Mouse (Mus musculus): ENCODE measurements around the gene Serpina3b. TPM values are rescaled to one million over a fixed set of nuclear protein-coding genes. Genes with fewer than 3 reads are reported as not detected.

The Serpina3b gene
- polyA plus RNA-seq (2015; fragmentation: Illumina TruSeq; extraction: RNeasy Lipid Tissue Mini Kit (QIAGEN cat#74804); ENCODE audit: low read depth, low replicate concordance): not detected

DNA sequence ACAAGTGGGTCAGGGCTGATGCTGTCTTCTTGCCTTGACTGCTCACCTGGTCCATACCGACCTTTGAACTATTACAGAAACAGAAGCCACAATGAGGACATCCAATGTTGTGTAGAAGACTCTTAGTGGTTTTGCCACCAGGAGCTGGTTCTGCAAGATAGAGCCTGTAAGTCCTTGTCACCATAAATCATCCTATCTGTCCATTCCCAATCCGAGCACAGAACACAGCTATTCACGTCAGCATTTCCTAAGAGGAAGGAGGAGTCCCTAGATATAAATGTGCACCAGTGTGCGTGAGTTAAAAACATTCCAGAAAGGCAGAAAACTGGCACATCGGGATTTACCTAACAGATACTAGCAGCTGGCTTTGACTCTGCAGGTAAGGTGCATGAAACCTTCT is at the start of gene Serpina3b:
Gene Serpina3b, plus strand, starts transcription at position 301 of the 400 bp plus-strand sequence.

GRCm38 (mm10) chr12:104100768-104101167 is 27.0 kb upstream of the Serpina3b start, which contains the start of gene Serpina5:
TSS of gene Serpina5 (plus strand) at chr12:104101113.

DNA sequence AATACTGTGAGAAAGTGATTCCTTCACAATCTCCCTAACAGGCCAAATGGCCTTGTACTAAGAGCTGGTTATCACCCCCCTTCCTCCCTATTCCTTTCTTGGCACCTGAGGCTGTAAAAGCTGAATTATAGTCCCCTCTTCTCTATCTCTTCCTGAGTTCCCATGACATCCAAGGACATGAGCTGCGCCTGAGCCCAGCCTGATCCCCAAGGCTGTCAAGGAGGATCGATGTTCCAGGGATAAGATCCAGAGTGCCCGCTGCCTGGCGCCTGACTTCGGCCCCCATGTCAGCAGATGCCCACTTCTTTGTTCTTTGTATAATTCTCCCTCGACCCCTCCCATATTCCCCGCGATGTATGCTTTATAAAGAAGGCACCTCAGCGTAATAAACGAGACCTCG is 15.5 kb upstream of the Serpina3b start, which contains the start of gene Serpina3a:
Gene Serpina3a, plus strand, starts transcription at position 392 of the 400 bp plus-strand sequence.

DNA sequence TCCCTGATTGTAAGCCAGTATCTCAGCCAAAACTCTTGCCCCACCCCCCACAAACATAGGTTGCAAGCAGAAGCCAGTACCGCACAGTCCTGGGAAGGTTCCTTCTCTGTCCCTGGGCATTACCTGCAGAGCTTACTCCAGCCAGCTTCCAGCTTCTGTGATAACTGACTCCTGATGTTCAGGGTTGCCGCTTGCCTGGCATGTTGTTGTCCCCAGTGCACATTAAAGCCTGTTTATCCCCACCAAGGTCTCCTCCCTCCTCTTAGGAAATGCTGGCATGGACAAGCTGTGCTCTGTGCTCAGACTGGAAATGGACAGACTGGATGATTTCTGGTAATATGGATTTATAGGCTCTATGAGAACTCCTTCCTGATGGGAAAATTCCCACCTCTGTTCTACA is 25.9 kb downstream of the Serpina3b start, which contains the start of gene Serpina3c:
Gene Serpina3c, minus strand, starts transcription at position 215 of the 400 bp plus-strand sequence.

Other genes starting within 250 kb of the Serpina3b start
- 1.3 TPM for gene Serpina1c, start 223.1 kb upstream of the Serpina3b start, polyA plus RNA-seq (2015; fragmentation: Illumina TruSeq; extraction: RNeasy Lipid Tissue Mini Kit (QIAGEN cat#74804); ENCODE audit: low read depth, low replicate concordance)
- not detected for gene Serpina1e, start 169.0 kb upstream of the Serpina3b start, polyA plus RNA-seq (2015; fragmentation: Illumina TruSeq; extraction: RNeasy Lipid Tissue Mini Kit (QIAGEN cat#74804); ENCODE audit: low read depth, low replicate concordance)
- gene Serpina11, start 138.0 kb upstream of the Serpina3b start, polyA plus RNA-seq (2015; fragmentation: Illumina TruSeq; extraction: RNeasy Lipid Tissue Mini Kit (QIAGEN cat#74804); ENCODE audit: low read depth, low replicate concordance): not detected
- gene Serpina9, start 114.2 kb upstream of the Serpina3b start, polyA plus RNA-seq (2015; fragmentation: Illumina TruSeq; extraction: RNeasy Lipid Tissue Mini Kit (QIAGEN cat#74804); ENCODE audit: low read depth, low replicate concordance): 8.3 TPM
- gene Serpina12, start 83.6 kb upstream of the Serpina3b start, polyA plus RNA-seq (2015; fragmentation: Illumina TruSeq; extraction: RNeasy Lipid Tissue Mini Kit (QIAGEN cat#74804); ENCODE audit: low read depth, low replicate concordance): not detected
- gene Serpina5, start 26.9 kb upstream of the Serpina3b start, polyA plus RNA-seq (2015; fragmentation: Illumina TruSeq; extraction: RNeasy Lipid Tissue Mini Kit (QIAGEN cat#74804); ENCODE audit: low read depth, low replicate concordance): not detected
- not detected for gene Serpina3a, start 15.3 kb upstream of the Serpina3b start, polyA plus RNA-seq (2015; fragmentation: Illumina TruSeq; extraction: RNeasy Lipid Tissue Mini Kit (QIAGEN cat#74804); ENCODE audit: low read depth, low replicate concordance)
- 0.19 TPM for gene Serpina3c, start 25.9 kb downstream of the Serpina3b start, polyA plus RNA-seq (2015; fragmentation: Illumina TruSeq; extraction: RNeasy Lipid Tissue Mini Kit (QIAGEN cat#74804); ENCODE audit: low read depth, low replicate concordance)
- not detected for gene Serpina3f, start 86.5 kb downstream of the Serpina3b start, polyA plus RNA-seq (2015; fragmentation: Illumina TruSeq; extraction: RNeasy Lipid Tissue Mini Kit (QIAGEN cat#74804); ENCODE audit: low read depth, low replicate concordance)
- gene Serpina3g, start 108.2 kb downstream of the Serpina3b start, polyA plus RNA-seq (2015; fragmentation: Illumina TruSeq; extraction: RNeasy Lipid Tissue Mini Kit (QIAGEN cat#74804); ENCODE audit: low read depth, low replicate concordance): 2.3 TPM
- not detected for gene Serpina3i, start 135.1 kb downstream of the Serpina3b start, polyA plus RNA-seq (2015; fragmentation: Illumina TruSeq; extraction: RNeasy Lipid Tissue Mini Kit (QIAGEN cat#74804); ENCODE audit: low read depth, low replicate concordance)
- not detected for gene Serpina3j, start 186.6 kb downstream of the Serpina3b start, polyA plus RNA-seq (2015; fragmentation: Illumina TruSeq; extraction: RNeasy Lipid Tissue Mini Kit (QIAGEN cat#74804); ENCODE audit: low read depth, low replicate concordance)
- gene Serpina3k, start 210.5 kb downstream of the Serpina3b start, polyA plus RNA-seq (2015; fragmentation: Illumina TruSeq; extraction: RNeasy Lipid Tissue Mini Kit (QIAGEN cat#74804); ENCODE audit: low read depth, low replicate concordance): 1.00 TPM
- not detected for gene Serpina3m, start 210.5 kb downstream of the Serpina3b start, polyA plus RNA-seq (2015; fragmentation: Illumina TruSeq; extraction: RNeasy Lipid Tissue Mini Kit (QIAGEN cat#74804); ENCODE audit: low read depth, low replicate concordance)